Mouse (Mus musculus): ENCODE measurements around the gene Gm37240.

- TF ChIP-seq POLR2A (IDR thresholded peaks at IDR 0.05; ENCODE audit: borderline replicate concordance, insufficient read depth, low read length) (no peak), CTCF (IDR thresholded peaks at IDR 0.05; ENCODE audit: borderline replicate concordance, insufficient read depth, low read depth, low read length) (no peak)
These were observed 267.6 kb downstream of the Gm37240 start for GRCm38 (mm10) chr3:85619751-85620150.
